Mouse (Mus musculus): ENCODE measurements at regions not wholly inside any gene's neighbourhood (a gene's known extent, or its start where the extent isn't known, plus 50 kb on each side); places are given as distances from the start of the nearest gene placed in this dataset.
"Not testable (repeated sequence)": the region's sequence is repeated elsewhere in the genome, so short reads cannot be mapped to it uniquely, and the experiment has no call there.

DNA sequence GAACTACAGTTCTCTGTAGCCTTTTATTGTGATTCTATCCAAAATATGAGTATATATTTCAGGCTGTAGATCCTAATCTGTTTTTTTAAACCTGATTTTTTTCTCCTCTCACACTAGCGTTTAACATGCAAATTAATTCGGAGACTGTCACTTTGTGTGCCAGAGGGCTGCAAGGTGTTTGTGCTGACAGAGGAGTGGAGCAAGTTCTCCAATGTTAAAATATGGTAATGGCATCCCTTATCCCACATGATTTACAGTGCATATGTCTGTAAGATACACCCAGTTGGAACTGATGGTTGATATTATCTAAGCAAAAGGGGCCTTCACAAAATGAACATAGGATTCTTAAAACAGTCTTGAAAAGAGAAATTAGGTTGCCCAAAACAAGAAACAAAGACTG, 90.1 kb upstream of the Hdac2 start:
- Histone ChIP-seq H3K9me3 (replicated peaks; ENCODE audit: control insufficient read depth, insufficient read depth, low read length, poor library complexity, severe bottlenecking) (no peaks in the 10 kb centered on the region), H3K36me3 (ENCODE audit: control insufficient read depth, insufficient read depth, low read length, poor library complexity, severe bottlenecking) (no peaks in the 10 kb centered on the region), H3K27me3 (ENCODE audit: control insufficient read depth, insufficient read depth, low read length, poor library complexity, severe bottlenecking) (no peaks in the 10 kb centered on the region), H3K9ac (ENCODE audit: low read depth, poor library complexity, severe bottlenecking) (no peak overlapping the region), H3K27ac (ENCODE audit: insufficient read depth, low read length) (no peak overlapping the region), H3K4me3 (ENCODE audit: low read depth, low read length) (no peak overlapping the region), H3K4me1 (ENCODE audit: control insufficient read depth, insufficient read depth, low read length) (no peaks in the 10 kb centered on the region)
- TF ChIP-seq CTCF (IDR thresholded peaks at IDR 0.05; ENCODE audit: low read depth, low read length) (no peak), POLR2A (IDR thresholded peaks at IDR 0.05; ENCODE audit: insufficient read depth, low read length) (no peak), EP300 (IDR thresholded peaks at IDR 0.05; ENCODE audit: insufficient read depth, low read depth, low read length) (no peak)

DNA sequence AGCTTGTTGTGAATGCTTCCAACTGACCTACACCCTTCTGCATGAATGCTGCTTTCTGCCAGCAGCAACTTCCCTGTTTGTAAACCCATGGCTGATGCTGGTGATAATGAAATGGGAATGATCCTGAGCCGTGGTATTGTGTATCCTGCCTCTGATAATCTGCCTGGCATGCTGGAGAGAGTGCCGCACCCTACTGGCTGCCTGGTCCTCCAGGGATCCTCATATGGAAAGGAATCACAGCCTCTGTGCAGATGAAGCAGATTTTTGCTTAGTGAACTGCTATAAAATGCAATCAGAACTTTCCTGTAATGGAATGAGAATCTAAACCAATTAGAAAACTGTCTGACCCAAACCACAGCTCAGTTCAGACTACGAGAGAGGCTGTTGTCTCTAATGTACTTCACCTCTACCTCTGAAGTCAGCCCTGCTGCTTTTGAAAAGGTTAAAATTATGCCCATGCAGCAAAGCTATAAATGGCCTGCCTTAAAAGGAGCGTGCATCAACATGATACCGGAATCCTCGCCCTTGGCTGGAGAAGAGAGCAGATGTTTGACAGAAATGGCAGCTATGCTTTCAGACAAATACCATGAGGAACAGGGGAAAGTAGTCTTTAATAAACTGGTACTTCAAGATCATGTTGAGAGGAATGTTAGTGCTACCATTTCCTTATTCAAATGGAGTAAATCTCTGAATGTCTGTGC, 76.3 kb upstream of the Hdac2 start:
- H3K9ac ChIP-seq (ENCODE audit: low read depth, poor library complexity, severe bottlenecking), result no peak overlapping the region
- H3K27me3 ChIP-seq (ENCODE audit: control insufficient read depth, insufficient read depth, low read length, poor library complexity, severe bottlenecking), result no peaks in the 10 kb centered on the region
- TF ChIP-seq CTCF (IDR thresholded peaks at IDR 0.05; ENCODE audit: low read depth, low read length), result no peak
- TF ChIP-seq EP300 (IDR thresholded peaks at IDR 0.05; ENCODE audit: insufficient read depth, low read depth, low read length), result no peak
- no peak for TF ChIP-seq POLR2A (IDR thresholded peaks at IDR 0.05; ENCODE audit: insufficient read depth, low read length)
- no peaks in the 10 kb centered on the region for H3K36me3 ChIP-seq (ENCODE audit: control insufficient read depth, insufficient read depth, low read length, poor library complexity, severe bottlenecking)
- H3K9me3 ChIP-seq (replicated peaks; ENCODE audit: control insufficient read depth, insufficient read depth, low read length, poor library complexity, severe bottlenecking), result no peaks in the 10 kb centered on the region
- H3K4me1 ChIP-seq (ENCODE audit: control insufficient read depth, insufficient read depth, low read length), result no peaks in the 10 kb centered on the region
- no peak overlapping the region for H3K4me3 ChIP-seq (ENCODE audit: low read depth, low read length)
- no peak overlapping the region for H3K27ac ChIP-seq (ENCODE audit: insufficient read depth, low read length)

- Histone ChIP-seq H3K9me3 (replicated peaks; ENCODE audit: control insufficient read depth, insufficient read depth, low read length, poor library complexity, severe bottlenecking) (no peaks in the 10 kb centered on the region), H3K36me3 (ENCODE audit: control insufficient read depth, insufficient read depth, low read length, poor library complexity, severe bottlenecking) (no peaks in the 10 kb centered on the region), H3K27me3 (ENCODE audit: control insufficient read depth, insufficient read depth, low read length, poor library complexity, severe bottlenecking) (no peaks in the 10 kb centered on the region), H3K4me3 (ENCODE audit: low read depth, low read length) (no peak overlapping the region), H3K9ac (ENCODE audit: low read depth, poor library complexity, severe bottlenecking) (no peak overlapping the region), H3K4me1 (ENCODE audit: control insufficient read depth, insufficient read depth, low read length) (no peaks in the 10 kb centered on the region), H3K27ac (ENCODE audit: insufficient read depth, low read length) (no peak overlapping the region)
- TF ChIP-seq CTCF (IDR thresholded peaks at IDR 0.05; ENCODE audit: low read depth, low read length), result no peak
- no peak for TF ChIP-seq EP300 (IDR thresholded peaks at IDR 0.05; ENCODE audit: insufficient read depth, low read depth, low read length)
- no peak for TF ChIP-seq POLR2A (IDR thresholded peaks at IDR 0.05; ENCODE audit: insufficient read depth, low read length)
These were observed 65.5 kb upstream of the Hdac2 start for GRCm38 (mm10) chr10:36908861-36909260.

DNA sequence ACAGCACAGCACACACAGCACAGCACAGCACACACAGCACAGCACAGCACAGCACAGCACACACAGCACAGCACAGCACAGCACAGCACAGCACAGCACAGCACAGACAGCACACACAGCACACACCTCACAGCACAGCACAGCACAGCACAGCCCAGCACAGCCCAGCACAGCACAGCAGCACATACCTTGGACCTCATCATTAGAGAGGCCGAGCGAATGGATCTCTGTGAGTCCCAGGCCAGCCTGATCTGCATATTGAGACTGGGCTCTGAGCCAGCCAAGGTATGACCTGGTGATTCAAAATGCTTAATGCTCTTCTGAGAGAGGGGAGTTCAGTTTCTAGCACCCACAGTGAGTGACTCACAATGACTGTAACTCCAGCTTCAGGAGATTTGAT, 56.3 kb upstream of the Hdac2 start:
- H3K9ac ChIP-seq (ENCODE audit: low read depth, poor library complexity, severe bottlenecking); H3K27me3 ChIP-seq (ENCODE audit: control insufficient read depth, insufficient read depth, low read length, poor library complexity, severe bottlenecking); H3K9me3 ChIP-seq (replicated peaks; ENCODE audit: control insufficient read depth, insufficient read depth, low read length, poor library complexity, severe bottlenecking); H3K27ac ChIP-seq (ENCODE audit: insufficient read depth, low read length); H3K36me3 ChIP-seq (ENCODE audit: control insufficient read depth, insufficient read depth, low read length, poor library complexity, severe bottlenecking); H3K4me1 ChIP-seq (ENCODE audit: control insufficient read depth, insufficient read depth, low read length); H3K4me3 ChIP-seq (ENCODE audit: low read depth, low read length): not testable (repeated sequence)

GRCm38 (mm10) chr10:36923756-36924155, 50.6 kb upstream of the Hdac2 start:
- H3K27me3 ChIP-seq (ENCODE audit: control insufficient read depth, insufficient read depth, low read length, poor library complexity, severe bottlenecking), result no peaks in the 10 kb centered on the region

DNA sequence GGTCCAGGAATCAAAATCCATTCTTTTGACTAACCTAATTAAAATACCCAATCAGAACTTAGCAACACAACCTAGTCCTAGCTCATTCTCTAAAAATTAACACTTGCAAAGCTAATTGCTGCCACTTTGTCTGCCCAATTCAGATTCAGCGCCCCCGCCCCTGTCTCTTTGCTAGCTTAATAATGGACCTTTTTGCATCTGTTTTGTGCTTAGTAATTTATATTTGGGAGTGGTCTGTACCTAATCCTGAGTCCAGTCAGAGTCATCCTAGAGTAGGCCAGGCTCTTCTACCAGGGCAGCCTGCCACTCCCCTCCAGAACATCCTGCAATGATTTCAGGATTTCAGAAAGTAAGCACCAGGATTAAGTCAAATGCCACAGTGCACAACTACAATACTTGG, 50.2 kb upstream of the Hdac2 start:
- no peaks in the 10 kb centered on the region for H3K27me3 ChIP-seq (ENCODE audit: control insufficient read depth, insufficient read depth, low read length, poor library complexity, severe bottlenecking)
- no peaks in the 10 kb centered on the region for H3K9me3 ChIP-seq (replicated peaks; ENCODE audit: control insufficient read depth, insufficient read depth, low read length, poor library complexity, severe bottlenecking)
- no peaks in the 10 kb centered on the region for H3K36me3 ChIP-seq (ENCODE audit: control insufficient read depth, insufficient read depth, low read length, poor library complexity, severe bottlenecking)
- no peak overlapping the region for H3K9ac ChIP-seq (ENCODE audit: low read depth, poor library complexity, severe bottlenecking)
- H3K4me3 ChIP-seq (ENCODE audit: low read depth, low read length), result no peak overlapping the region
- no peak overlapping the region for H3K27ac ChIP-seq (ENCODE audit: insufficient read depth, low read length)
- H3K4me1 ChIP-seq (ENCODE audit: control insufficient read depth, insufficient read depth, low read length), result no peaks in the 10 kb centered on the region
- TF ChIP-seq POLR2A (IDR thresholded peaks at IDR 0.05; ENCODE audit: insufficient read depth, low read length), result no peak
- TF ChIP-seq EP300 (IDR thresholded peaks at IDR 0.05; ENCODE audit: insufficient read depth, low read depth, low read length), result no peak
- TF ChIP-seq CTCF (IDR thresholded peaks at IDR 0.05; ENCODE audit: low read depth, low read length), result no peak

More at GRCm38 (mm10) chr10:36923756-36924155, 50.6 kb upstream of the Hdac2 start:
- no peak overlapping the region for H3K4me3 ChIP-seq (ENCODE audit: low read depth, low read length)
- H3K27ac ChIP-seq (ENCODE audit: insufficient read depth, low read length), result 0 out of 2 replicates have a peak overlapping the region, but pooled peaks have one; percentile 40
- TF ChIP-seq POLR2A (IDR thresholded peaks at IDR 0.05; ENCODE audit: insufficient read depth, low read length) (no peak), EP300 (IDR thresholded peaks at IDR 0.05; ENCODE audit: insufficient read depth, low read depth, low read length) (no peak), CTCF (IDR thresholded peaks at IDR 0.05; ENCODE audit: low read depth, low read length) (no peak)
- H3K4me1 ChIP-seq (ENCODE audit: control insufficient read depth, insufficient read depth, low read length), result no peaks in the 10 kb centered on the region
- no peaks in the 10 kb centered on the region for H3K36me3 ChIP-seq (ENCODE audit: control insufficient read depth, insufficient read depth, low read length, poor library complexity, severe bottlenecking)
- no peak overlapping the region for H3K9ac ChIP-seq (ENCODE audit: low read depth, poor library complexity, severe bottlenecking)
- H3K9me3 ChIP-seq (replicated peaks; ENCODE audit: control insufficient read depth, insufficient read depth, low read length, poor library complexity, severe bottlenecking), result no peaks in the 10 kb centered on the region

Data from ES-Bruce4 (cell line).